Mouse (Mus musculus): ENCODE measurements at regions not wholly inside any gene's neighbourhood (a gene's known extent, or its start where the extent isn't known, plus 50 kb on each side); places are given as distances from the start of the nearest gene placed in this dataset.

GRCm38 (mm10) chr12:9091951-9092350 lies 62.2 kb downstream of the Ttc32 start:
- no peaks in the 10 kb centered on the region for H3K4me1 ChIP-seq
- H3K27me3 ChIP-seq (replicated peaks) = no peaks in the 10 kb centered on the region
- no peak overlapping the region for H3K4me3 ChIP-seq
- H3K36me3 ChIP-seq = no peaks in the 10 kb centered on the region
- ATAC-seq (ENCODE audit: extremely low read depth, insufficient number of reproducible peaks, low FRiP score, low TSS enrichment) = no peak
- no peaks in the 10 kb centered on the region for H3K9me3 ChIP-seq
- no peak overlapping the region for H3K9ac ChIP-seq
- H3K27ac ChIP-seq (replicated peaks) = no peak overlapping the region
- 72% methylated on average over 6 of the region's 6 CpGs for WGBS
- H3K4me2 ChIP-seq = no peak overlapping the region

GRCm38 (mm10) chr12:9095061-9095460 lies 65.3 kb downstream of the Ttc32 start:
- no peak overlapping the region for H3K9ac ChIP-seq
- H3K4me3 ChIP-seq = no peak overlapping the region
- H3K4me1 ChIP-seq = no peaks in the 10 kb centered on the region
- no peaks in the 10 kb centered on the region for H3K27me3 ChIP-seq (replicated peaks)
- no peaks in the 10 kb centered on the region for H3K9me3 ChIP-seq
- no peaks in the 10 kb centered on the region for H3K36me3 ChIP-seq
- no peak overlapping the region for H3K4me2 ChIP-seq
- ATAC-seq (ENCODE audit: extremely low read depth, insufficient number of reproducible peaks, low FRiP score, low TSS enrichment) = no peak
- H3K27ac ChIP-seq (replicated peaks) = no peak overlapping the region

- Histone ChIP-seq H3K27me3 (replicated peaks) (no peaks in the 10 kb centered on the region), H3K9ac (no peak overlapping the region), H3K4me3 (no peak overlapping the region), H3K4me2 (no peak overlapping the region), H3K36me3 (no peaks in the 10 kb centered on the region), H3K27ac (replicated peaks) (no peak overlapping the region), H3K9me3 (no peaks in the 10 kb centered on the region), H3K4me1 (no peaks in the 10 kb centered on the region)
- ATAC-seq (ENCODE audit: extremely low read depth, insufficient number of reproducible peaks, low FRiP score, low TSS enrichment) = no peak
- WGBS = 46% methylated on average over 3 of the region's 3 CpGs
Observed at GRCm38 (mm10) chr12:9106416-9106815, 76.6 kb downstream of the Ttc32 start.

- Histone ChIP-seq H3K4me3 (no peak overlapping the region), H3K36me3 (no peaks in the 10 kb centered on the region), H3K9me3 (no peaks in the 10 kb centered on the region), H3K4me1 (no peaks in the 10 kb centered on the region), H3K27me3 (replicated peaks) (no peaks in the 10 kb centered on the region), H3K4me2 (no peak overlapping the region), H3K27ac (replicated peaks) (no peak overlapping the region), H3K9ac (no peak overlapping the region)
- ATAC-seq (ENCODE audit: extremely low read depth, insufficient number of reproducible peaks, low FRiP score, low TSS enrichment) = no peak
- WGBS = 78% methylated on average over 7 of the region's 7 CpGs
Observed at GRCm38 (mm10) chr12:9109806-9110205, 80.0 kb downstream of the Ttc32 start.

- H3K9ac ChIP-seq = no peak overlapping the region
- WGBS = 52% methylated on average over 3 of the region's 3 CpGs
- H3K9me3 ChIP-seq = no peaks in the 10 kb centered on the region
- no peak overlapping the region for H3K4me2 ChIP-seq
- H3K27me3 ChIP-seq (replicated peaks) = no peaks in the 10 kb centered on the region
- no peak for ATAC-seq (ENCODE audit: extremely low read depth, insufficient number of reproducible peaks, low FRiP score, low TSS enrichment)
- H3K4me1 ChIP-seq = no peaks in the 10 kb centered on the region
- H3K36me3 ChIP-seq = no peaks in the 10 kb centered on the region
- no peak overlapping the region for H3K4me3 ChIP-seq
- no peak overlapping the region for H3K27ac ChIP-seq (replicated peaks)
Observed at GRCm38 (mm10) chr12:9112161-9112674, 82.4 kb downstream of the Ttc32 start.

GRCm38 (mm10) chr12:9113652-9114051 lies 83.9 kb downstream of the Ttc32 start:
- no peaks in the 10 kb centered on the region for H3K36me3 ChIP-seq
- no peaks in the 10 kb centered on the region for H3K9me3 ChIP-seq
- H3K9ac ChIP-seq = no peak overlapping the region
- H3K4me3 ChIP-seq = no peak overlapping the region
- ATAC-seq (ENCODE audit: extremely low read depth, insufficient number of reproducible peaks, low FRiP score, low TSS enrichment) = no peak
- no peaks in the 10 kb centered on the region for H3K4me1 ChIP-seq
- no peak overlapping the region for H3K4me2 ChIP-seq
- 64% methylated on average over 6 of the region's 6 CpGs for WGBS
- no peaks in the 10 kb centered on the region for H3K27me3 ChIP-seq (replicated peaks)
- H3K27ac ChIP-seq (replicated peaks) = no peak overlapping the region

GRCm38 (mm10) chr12:9114061-9114460 lies 84.3 kb downstream of the Ttc32 start:
- 44% methylated on average over 1 of the region's 1 CpGs for WGBS
- ATAC-seq (ENCODE audit: extremely low read depth, insufficient number of reproducible peaks, low FRiP score, low TSS enrichment) = no peak
- H3K27ac ChIP-seq (replicated peaks) = no peak overlapping the region

GRCm38 (mm10) chr12:9118576-9118975 lies 88.8 kb downstream of the Ttc32 start:
- Histone ChIP-seq H3K36me3 (no peaks in the 10 kb centered on the region), H3K9ac (no peak overlapping the region), H3K4me2 (no peak overlapping the region), H3K27me3 (replicated peaks) (0 out of 2 replicates have a peak, but pooled peaks cover 2% of the 10 kb centered on the region), H3K9me3 (no peaks in the 10 kb centered on the region), H3K27ac (replicated peaks) (no peak overlapping the region), H3K4me1 (no peaks in the 10 kb centered on the region), H3K4me3 (no peak overlapping the region)
- no peak for ATAC-seq (ENCODE audit: extremely low read depth, insufficient number of reproducible peaks, low FRiP score, low TSS enrichment)
- 58% methylated on average over 2 of the region's 2 CpGs for WGBS

More at GRCm38 (mm10) chr12:9114061-9114460, 84.3 kb downstream of the Ttc32 start:
- H3K27me3 ChIP-seq (replicated peaks) = no peaks in the 10 kb centered on the region
- H3K4me1 ChIP-seq = no peaks in the 10 kb centered on the region
- no peak overlapping the region for H3K4me2 ChIP-seq
- no peaks in the 10 kb centered on the region for H3K9me3 ChIP-seq
- H3K36me3 ChIP-seq = no peaks in the 10 kb centered on the region
- no peak overlapping the region for H3K4me3 ChIP-seq
- no peak overlapping the region for H3K9ac ChIP-seq

GRCm38 (mm10) chr12:9127931-9128550 lies 98.2 kb downstream of the Ttc32 start:
- H3K4me1 ChIP-seq = peaks cover 42% of the 10 kb centered on the region
- WGBS = 70% methylated on average over 10 of the region's 10 CpGs

GRCm38 (mm10) chr12:9128581-9129275 lies 98.9 kb downstream of the Ttc32 start:
- no peak for ATAC-seq (ENCODE audit: extremely low read depth, insufficient number of reproducible peaks, low FRiP score, low TSS enrichment)
- Histone ChIP-seq H3K27ac (replicated peaks) (no peak overlapping the region), H3K4me1 (peaks cover 43% of the 10 kb centered on the region), H3K9me3 (no peaks in the 10 kb centered on the region), H3K4me3 (no peak overlapping the region), H3K9ac (no peak overlapping the region), H3K4me2 (no peak overlapping the region), H3K36me3 (no peaks in the 10 kb centered on the region), H3K27me3 (replicated peaks) (no peaks in the 10 kb centered on the region)
- WGBS = 64% methylated on average over 6 of the region's 6 CpGs

More at GRCm38 (mm10) chr12:9127931-9128550, 98.2 kb downstream of the Ttc32 start:
- Histone ChIP-seq H3K27ac (replicated peaks) (no peak overlapping the region), H3K9me3 (no peaks in the 10 kb centered on the region), H3K9ac (no peak overlapping the region), H3K36me3 (no peaks in the 10 kb centered on the region), H3K4me3 (no peak overlapping the region), H3K4me2 (no peak overlapping the region), H3K27me3 (replicated peaks) (0 out of 2 replicates have a peak, but pooled peaks cover under 1% of the 10 kb centered on the region)
- no peak for ATAC-seq (ENCODE audit: extremely low read depth, insufficient number of reproducible peaks, low FRiP score, low TSS enrichment)

- no peaks in the 10 kb centered on the region for H3K36me3 ChIP-seq
- no peak overlapping the region for H3K4me3 ChIP-seq
- H3K9ac ChIP-seq = no peak overlapping the region
- H3K27ac ChIP-seq (replicated peaks) = no peak overlapping the region
- no peak overlapping the region for H3K4me2 ChIP-seq
- no peaks in the 10 kb centered on the region for H3K27me3 ChIP-seq (replicated peaks)
- no peaks in the 10 kb centered on the region for H3K9me3 ChIP-seq
- H3K4me1 ChIP-seq = peaks cover 23% of the 10 kb centered on the region
- ATAC-seq (ENCODE audit: extremely low read depth, insufficient number of reproducible peaks, low FRiP score, low TSS enrichment) = no peak
Observed at GRCm38 (mm10) chr12:9132621-9133020, 102.8 kb downstream of the Ttc32 start.
